Mouse (Mus musculus): ENCODE data around the gene Atp6v1g2.
A peak's percentile ranks its signal among the peaks of the same experiment; 100 is the strongest.

Atp6v1g2 gene

GRCm38 (mm10) chr17:35233114-35233980 is at the start of gene Atp6v1g2:
Gene Atp6v1g2 (plus strand): TSS chr17:35233660.
- DNase-seq: peak; percentile 65

GRCm38 (mm10) chr17:35185639-35186611 is 47.5 kb upstream of the Atp6v1g2 start:
- DNase-seq: peak; percentile 67

- no peak for DNase-seq
These were observed 46.8 kb upstream of the Atp6v1g2 start for GRCm38 (mm10) chr17:35186681-35187080.

GRCm38 (mm10) chr17:35187345-35187744 is 46.1 kb upstream of the Atp6v1g2 start:
- no peak for DNase-seq

GRCm38 (mm10) chr17:35187959-35188610 is 45.4 kb upstream of the Atp6v1g2 start, which contains the start of gene Lst1:
Gene Lst1 (minus strand): TSS chr17:35188439.
- no peak for DNase-seq

GRCm38 (mm10) chr17:35189186-35189585 is 44.3 kb upstream of the Atp6v1g2 start:
- DNase-seq: no peak

GRCm38 (mm10) chr17:35190096-35190495 is 43.4 kb upstream of the Atp6v1g2 start:
- DNase-seq: no peak

GRCm38 (mm10) chr17:35191723-35192122 is 41.7 kb upstream of the Atp6v1g2 start:
- no peak for DNase-seq

GRCm38 (mm10) chr17:35192924-35193323 is 40.5 kb upstream of the Atp6v1g2 start:
- no peak for DNase-seq

GRCm38 (mm10) chr17:35193881-35194843 is 39.3 kb upstream of the Atp6v1g2 start, which contains the start of gene Ltb:
Gene Ltb (plus strand): TSS chr17:35194439.
- DNase-seq: no peak

- no peak for DNase-seq
These were observed 38.4 kb upstream of the Atp6v1g2 start for GRCm38 (mm10) chr17:35194844-35195630.

GRCm38 (mm10) chr17:35195631-35196320 is 37.7 kb upstream of the Atp6v1g2 start:
- peak; percentile 72 for DNase-seq

GRCm38 (mm10) chr17:35196321-35196641 is 37.2 kb upstream of the Atp6v1g2 start:
- no peak for DNase-seq

- no peak for DNase-seq
These were observed 36.3 kb upstream of the Atp6v1g2 start for GRCm38 (mm10) chr17:35197126-35197525.

GRCm38 (mm10) chr17:35198029-35198428 is 35.4 kb upstream of the Atp6v1g2 start:
- DNase-seq: no peak

GRCm38 (mm10) chr17:35198946-35199345 is 34.5 kb upstream of the Atp6v1g2 start:
- DNase-seq: no peak

- peak; percentile 34 for DNase-seq
These were observed 33.1 kb upstream of the Atp6v1g2 start for GRCm38 (mm10) chr17:35200398-35200797.

GRCm38 (mm10) chr17:35201128-35201527 is 32.3 kb upstream of the Atp6v1g2 start:
- DNase-seq: no peak

GRCm38 (mm10) chr17:35201787-35202186 is 31.7 kb upstream of the Atp6v1g2 start, which contains the start of gene Tnf:
Gene Tnf (minus strand): TSS chr17:35202007.
- no peak for DNase-seq

GRCm38 (mm10) chr17:35202442-35202841 is 31.0 kb upstream of the Atp6v1g2 start:
- DNase-seq: no peak

All from layer of hippocampus, adult 9-11 months (tissue).